Mouse (Mus musculus): Measurements from ENCODE around the gene Pole4.

DNA sequence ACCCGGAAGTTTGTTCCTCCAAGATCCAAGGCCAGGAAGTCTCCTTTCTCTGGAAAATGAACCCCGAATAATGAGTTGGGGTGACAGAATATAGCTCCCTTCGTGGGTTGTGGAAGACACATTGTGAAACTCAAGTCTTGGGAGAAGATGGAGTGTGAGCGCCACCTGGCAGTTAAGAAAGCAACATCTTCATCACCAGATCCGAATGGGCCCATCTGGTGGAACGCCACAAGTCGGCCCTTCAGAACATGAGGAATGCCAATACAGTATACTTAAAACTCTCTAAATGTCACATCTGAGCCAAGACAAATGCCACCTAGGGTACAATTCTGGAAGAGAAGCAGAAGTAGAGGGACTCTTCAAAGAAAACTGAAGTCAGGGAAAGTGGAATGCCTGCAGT lies 30.2 kb upstream of the Pole4 start:
- TF ChIP-seq CTCF (IDR thresholded peaks at IDR 0.05; ENCODE audit: low read depth, low read length), result no peak
- TF ChIP-seq GATA1 (IDR thresholded peaks at IDR 0.05; ENCODE audit: borderline replicate concordance, low read length), result no peak
- no peak for TF ChIP-seq TAL1 (conservative IDR thresholded peaks at IDR 0.05; ENCODE audit: low read depth, low read length)
- TF ChIP-seq POLR2AphosphoS5 (IDR thresholded peaks at IDR 0.05; ENCODE audit: insufficient replicate concordance, low read depth, low read length), result no peak
